Mouse (Mus musculus) small intestine, adult 10 weeks (tissue): ENCODE measurements around the gene Hbb-bh2. TPM values are rescaled to one million over a fixed set of nuclear protein-coding genes. Genes with fewer than 3 reads are reported as not detected.

Experiments
- polyA plus RNA-seq: library from polyadenylated mRNA; stranded (reverse); fragments of 350-450 nt; fragmentation: Illumina TruSeq; extraction: RNeasy Lipid Tissue Mini Kit (QIAGEN cat#74804); gene quantifications from one replicate; pipeline ENCODE4 v1.2.3, GENCODE M21; 2014; ENCODE audit warnings: low replicate concordance

Gene Hbb-bh2
- polyA plus RNA-seq: not detected

DNA sequence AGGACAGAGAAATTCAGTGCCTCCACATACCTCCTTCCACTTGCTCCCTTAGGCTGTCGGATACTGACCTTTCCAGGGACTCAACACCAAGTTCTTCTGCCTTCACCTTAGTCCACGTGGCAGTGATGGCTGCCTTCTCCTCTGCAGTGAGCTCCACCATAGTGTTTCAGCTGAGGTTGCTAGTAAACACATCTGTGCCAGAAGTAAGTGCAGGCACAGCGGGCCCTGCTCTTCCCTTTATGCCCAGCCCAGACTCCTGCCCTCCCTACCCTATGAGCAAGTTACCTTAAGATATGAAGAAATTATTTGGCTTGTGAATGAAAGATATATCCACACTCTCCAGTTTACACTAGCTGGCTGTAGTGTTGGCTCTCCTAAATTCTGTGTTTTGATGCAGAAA, at the start of gene Hbb-bh2:
Hbb-bh2 (minus strand) TSS at position 253 of the 400 bp plus-strand sequence.

DNA sequence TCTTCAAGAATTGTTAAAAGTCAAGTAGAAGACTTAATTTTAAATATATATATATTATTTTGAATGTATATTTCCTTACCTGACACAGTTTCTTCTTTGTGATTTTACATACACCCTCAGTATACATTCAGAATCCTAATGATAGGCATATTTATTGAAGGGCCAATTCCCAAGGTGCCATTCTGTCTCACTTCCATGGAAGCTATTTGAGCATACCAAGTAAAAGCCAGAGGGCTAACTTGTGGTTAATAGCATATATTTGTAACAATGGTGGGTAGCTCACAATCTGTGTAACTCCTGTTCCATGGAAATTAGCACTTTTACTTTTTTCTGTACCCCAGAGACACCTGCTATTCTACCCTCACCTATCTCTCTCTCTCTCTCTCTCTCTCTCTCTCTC, 45.8 kb upstream of the Hbb-bh2 start, which contains the start of gene Olfr66:
Olfr66 (minus strand) TSS at position 101 of the 400 bp plus-strand sequence.

DNA sequence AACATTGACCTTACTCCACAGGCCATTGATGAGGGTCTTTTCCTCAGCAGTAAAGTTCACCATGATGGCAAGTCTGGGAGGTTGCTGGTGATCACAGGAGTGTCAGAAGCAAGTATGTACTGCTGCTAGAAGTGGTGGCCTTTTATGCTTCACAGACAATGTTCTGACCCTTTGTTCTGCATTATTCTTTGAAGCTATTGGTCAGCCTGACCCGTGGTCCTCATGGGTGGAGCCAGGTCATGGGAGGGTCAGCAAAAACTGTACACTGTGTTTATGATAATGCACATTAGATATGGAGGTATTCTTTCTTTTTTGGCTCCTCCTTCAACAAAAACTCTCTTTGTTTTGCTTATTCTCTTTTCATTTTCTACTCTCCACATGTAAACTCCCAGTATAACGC, 12.8 kb upstream of the Hbb-bh2 start, which contains the start of gene Hbb-y:
Hbb-y (minus strand) TSS at position 127 of the 400 bp plus-strand sequence.

GRCm38 (mm10) chr7:103843034-103843433, 2.7 kb upstream of the Hbb-bh2 start, which contains the start of gene Hbb-bh1:
Gene Hbb-bh1 (minus strand): TSS chr7:103843164.

GRCm38 (mm10) chr7:103827808-103828207, 12.5 kb downstream of the Hbb-bh2 start, which contains the start of gene Hbb-bs:
Gene Hbb-bs (minus strand): TSS chr7:103828096.

DNA sequence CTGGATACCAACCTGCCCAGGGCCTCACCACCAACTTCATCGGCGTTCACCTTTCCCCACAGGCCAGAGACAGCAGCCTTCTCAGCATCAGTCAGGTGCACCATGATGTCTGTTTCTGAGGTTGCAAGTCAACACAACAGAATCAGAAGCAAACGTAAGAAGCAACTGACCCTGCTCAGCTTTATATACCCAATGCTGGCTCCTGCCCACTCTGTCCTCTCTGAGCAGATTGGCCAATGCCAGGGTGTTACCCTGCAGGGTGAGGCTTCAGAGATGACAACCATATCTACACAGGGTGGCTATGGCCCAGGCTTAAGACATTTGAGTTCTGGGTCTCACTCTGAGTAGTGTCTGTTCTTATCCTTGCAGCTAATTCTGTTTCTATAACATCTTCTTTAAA, 26.6 kb downstream of the Hbb-bh2 start, which contains the start of gene Hbb-bt:
Hbb-bt (minus strand) TSS at position 231 of the 400 bp plus-strand sequence.

DNA sequence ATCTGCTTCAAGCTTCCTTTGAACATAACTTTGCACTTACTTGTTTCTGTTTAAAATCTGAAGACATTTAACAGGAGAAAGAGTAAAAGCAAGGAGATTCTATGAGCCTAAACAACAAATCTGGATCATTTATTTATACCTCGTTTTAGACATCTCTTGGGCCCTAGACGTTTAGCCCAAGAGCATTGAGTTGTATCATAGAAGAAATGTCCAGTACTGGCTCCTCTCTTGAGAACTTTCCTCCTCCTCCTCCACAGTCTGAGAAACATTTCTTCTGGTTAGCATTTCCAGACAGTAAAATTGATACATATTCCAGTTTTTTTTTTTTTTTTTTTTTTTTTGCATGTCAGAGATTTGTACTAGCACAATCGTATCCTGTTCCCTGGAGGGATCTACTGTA, 48.6 kb downstream of the Hbb-bh2 start, which contains the start of gene Olfr67:
Olfr67 (minus strand) TSS at position 101 of the 400 bp plus-strand sequence.

Other genes starting within 250 kb of the Hbb-bh2 start
- gene Olfr619, start 239.9 kb downstream of the Hbb-bh2 start, polyA plus RNA-seq: not detected
- gene Olfr620, start 228.0 kb downstream of the Hbb-bh2 start, polyA plus RNA-seq: not detected
- gene Olfr622, start 197.8 kb downstream of the Hbb-bh2 start, polyA plus RNA-seq: not detected
- gene Olfr623, start 176.8 kb downstream of the Hbb-bh2 start, polyA plus RNA-seq: not detected
- 0.78 TPM for gene Olfr624, start 169.3 kb downstream of the Hbb-bh2 start, polyA plus RNA-seq
- not detected for gene Olfr625-ps1, start 157.8 kb downstream of the Hbb-bh2 start, polyA plus RNA-seq
- not detected for gene Olfr243, start 125.8 kb downstream of the Hbb-bh2 start, polyA plus RNA-seq
- gene Olfr628, start 110.1 kb downstream of the Hbb-bh2 start, polyA plus RNA-seq: not detected
- not detected for gene Olfr629, start 95.6 kb downstream of the Hbb-bh2 start, polyA plus RNA-seq
- gene Olfr630, start 83.2 kb downstream of the Hbb-bh2 start, polyA plus RNA-seq: not detected
- not detected for gene Olfr69, start 68.9 kb downstream of the Hbb-bh2 start, polyA plus RNA-seq
- gene Olfr68, start 60.8 kb downstream of the Hbb-bh2 start, polyA plus RNA-seq: not detected
- not detected for gene Olfr67, start 48.7 kb downstream of the Hbb-bh2 start, polyA plus RNA-seq
- gene Hbb-bt, start 26.5 kb downstream of the Hbb-bh2 start, polyA plus RNA-seq: 1.4 TPM
- gene Hbb-bs, start 12.4 kb downstream of the Hbb-bh2 start, polyA plus RNA-seq: 17.2 TPM
- not detected for gene Hbb-bh1, start 2.6 kb upstream of the Hbb-bh2 start, polyA plus RNA-seq
- gene Hbb-y, start 12.7 kb upstream of the Hbb-bh2 start, polyA plus RNA-seq: not detected
- not detected for gene Olfr66, start 45.7 kb upstream of the Hbb-bh2 start, polyA plus RNA-seq
- gene Olfr64, start 54.0 kb upstream of the Hbb-bh2 start, polyA plus RNA-seq: not detected
- gene Olfr65, start 63.0 kb upstream of the Hbb-bh2 start, polyA plus RNA-seq: not detected
- not detected for gene Olfr631, start 88.3 kb upstream of the Hbb-bh2 start, polyA plus RNA-seq
- not detected for gene Olfr632, start 93.8 kb upstream of the Hbb-bh2 start, polyA plus RNA-seq
- gene Olfr633, start 103.9 kb upstream of the Hbb-bh2 start, polyA plus RNA-seq: not detected
- not detected for gene Olfr635, start 130.6 kb upstream of the Hbb-bh2 start, polyA plus RNA-seq
- gene Olfr638, start 158.2 kb upstream of the Hbb-bh2 start, polyA plus RNA-seq: not detected
- gene Olfr639, start 176.8 kb upstream of the Hbb-bh2 start, polyA plus RNA-seq: not detected
- not detected for gene Olfr640, start 185.1 kb upstream of the Hbb-bh2 start, polyA plus RNA-seq
- gene Olfr641, start 194.9 kb upstream of the Hbb-bh2 start, polyA plus RNA-seq: not detected
- not detected for gene Olfr642, start 212.1 kb upstream of the Hbb-bh2 start, polyA plus RNA-seq
- gene 4930516K23Rik, start 220.9 kb upstream of the Hbb-bh2 start, polyA plus RNA-seq: not detected
- not detected for gene Olfr644, start 231.3 kb upstream of the Hbb-bh2 start, polyA plus RNA-seq
- not detected for gene Olfr645, start 244.9 kb upstream of the Hbb-bh2 start, polyA plus RNA-seq